In genomic region chr13:28409609-28409902, GRCm38 (mm10) we compare ENCODE assay signal across 18 mouse cellular contexts.
A peak's percentile ranks its signal among the peaks of the same experiment; 100 is the strongest.
DNase-seq lines count a peak whose midpoint lies in the region; ATAC-seq lines count a peak whose summit lies in the region.
"Had no signal": no experiment of that assay in that cellular context is flagged by ENCODE, and none has a peak within 500 bp of the region (broad histone marks: within the 10 kb centered on the region; RNA-seq: fewer than 3 reads in every experiment).

No protein-coding gene starts in this region.

- no peak overlapping the region for H3K9ac ChIP-seq in embryonic facial prominence, embryonic 12.5 days
- no peak overlapping the region for H3K9ac ChIP-seq in hindbrain, embryonic 14.5 days
- H3K9ac ChIP-seq in midbrain, embryonic 15.5 days, result no peak overlapping the region

- no peak for ATAC-seq in embryonic facial prominence, embryonic 12.5 days (ENCODE audit: insufficient number of reproducible peaks, insufficient read depth, low FRiP score, low TSS enrichment)
- no peak for ATAC-seq in hindbrain, embryonic 14.5 days (ENCODE audit: low FRiP score)
- ATAC-seq in midbrain, embryonic 15.5 days (replicated peaks), result peak; percentile 60; the same call in 1 of the 2 replicates
- ATAC-seq: intestine, postnatal 0 days had no signal

- H3K9me3 ChIP-seq in embryonic facial prominence, embryonic 12.5 days, result no peaks in the 10 kb centered on the region
- no peaks in the 10 kb centered on the region for H3K9me3 ChIP-seq in hindbrain, embryonic 14.5 days (ENCODE audit: control insufficient read depth, low read length)
- H3K9me3 ChIP-seq in midbrain, embryonic 15.5 days, result no peaks in the 10 kb centered on the region

- H3K4me2 ChIP-seq in embryonic facial prominence, embryonic 12.5 days (replicated peaks), result no peak overlapping the region
- H3K4me2 ChIP-seq in hindbrain, embryonic 14.5 days (replicated peaks), result no peak overlapping the region
- H3K4me2 ChIP-seq in midbrain, embryonic 15.5 days, result no peak overlapping the region
- H3K4me2 ChIP-seq: heart, embryonic 11.5 days had no signal

- no peak overlapping the region for H3K4me3 ChIP-seq in embryonic facial prominence, embryonic 12.5 days
- no peak overlapping the region for H3K4me3 ChIP-seq in hindbrain, embryonic 14.5 days (replicated peaks; ENCODE audit: low read length)
- H3K4me3 ChIP-seq in midbrain, embryonic 15.5 days, result no peak overlapping the region

- peaks cover 8% of the 10 kb centered on the region for H3K4me1 ChIP-seq in embryonic facial prominence, embryonic 12.5 days
- peaks cover 11% of the 10 kb centered on the region for H3K4me1 ChIP-seq in hindbrain, embryonic 14.5 days (replicated peaks; ENCODE audit: control insufficient read depth, insufficient read depth, low read length)
- peaks cover 10% of the 10 kb centered on the region for H3K4me1 ChIP-seq in midbrain, embryonic 15.5 days

- peak; percentile 21 for DNase-seq in embryo, embryonic 10.5 days (ENCODE audit: low spot score)
- DNase-seq in embryo, embryonic 11 days, result no peak
- no peak for DNase-seq in hindbrain, embryonic 14.5 days (ENCODE audit: low spot score)
- no peak for DNase-seq in left cerebral cortex, postnatal 14 days (ENCODE audit: low spot score in 2 of 2)
- DNase-seq in ovary, postnatal 10 days (ENCODE audit: low spot score), result no peak
- no peak for DNase-seq in cerebellum, postnatal 25 days
- DNase-seq: adrenal gland, postnatal 14 days; cerebellum, postnatal 10 days; gastrocnemius, postnatal 25 days; heart, postnatal 36 days; layer of hippocampus, postnatal 36 days; left cerebral cortex, postnatal 4 days; thymus, postnatal 14 days had no signal

- intact Hi-C loops in left cerebral cortex, postnatal 14 days (cut with DNase I), result no loop called here

- 0 out of 2 replicates have a peak overlapping the region, but pooled peaks have one; percentile 30 for H3K27ac ChIP-seq in embryonic facial prominence, embryonic 12.5 days
- peak overlapping the region; percentile 62 for H3K27ac ChIP-seq in hindbrain, embryonic 14.5 days
- H3K27ac ChIP-seq in midbrain, embryonic 15.5 days, result peak overlapping the region; percentile 56
- H3K27ac ChIP-seq: stomach, postnatal 0 days had no signal

- no peaks in the 10 kb centered on the region for H3K27me3 ChIP-seq in embryonic facial prominence, embryonic 12.5 days
- no peaks in the 10 kb centered on the region for H3K27me3 ChIP-seq in hindbrain, embryonic 14.5 days (ENCODE audit: control insufficient read depth, insufficient read depth, low read length)
- no peaks in the 10 kb centered on the region for H3K27me3 ChIP-seq in midbrain, embryonic 15.5 days (replicated peaks)

- H3K36me3 ChIP-seq in embryonic facial prominence, embryonic 12.5 days, result no peaks in the 10 kb centered on the region
- no peaks in the 10 kb centered on the region for H3K36me3 ChIP-seq in hindbrain, embryonic 14.5 days (replicated peaks; ENCODE audit: control insufficient read depth, insufficient read depth)
- H3K36me3 ChIP-seq in midbrain, embryonic 15.5 days (replicated peaks), result no peaks in the 10 kb centered on the region

- WGBS in embryonic facial prominence, embryonic 12.5 days, result 29% methylated on average over 1 of the region's 1 CpGs
- 21% methylated on average over 1 of the region's 1 CpGs for WGBS in hindbrain, embryonic 14.5 days
- WGBS in midbrain, embryonic 15.5 days, result 31% methylated on average over 1 of the region's 1 CpGs
